Mouse (Mus musculus) heart, embryonic 14.5 days (tissue): ENCODE measurements around the gene Fam166b. TPM values are rescaled to one million over a fixed set of nuclear protein-coding genes. Genes with fewer than 3 reads are reported as not detected.

ENCODE experiments used
- ATAC-seq: fragments of 200-750 bp; cut with Nextera tagmentation; 2 replicates; pipeline ENCODE4 v1.8.0; 2017; ENCODE audit warnings: low read depth, moderate TSS enrichment; ENCODE audit not compliant: insufficient number of reproducible peaks, insufficient read depth, low FRiP score
- H3K27ac ChIP-seq, 2 experiments: fragments of 200-500 bp in 1 of 2; fragments of 300-500 bp in 1 of 2; sonication (generic) in 1 of 2; replicated peaks in 1 of 2; 2 replicates each; pipeline ENCODE4 v1.5.1; 2012 to 2014; ENCODE audit warnings: low read depth in 2 of 2, low read length in 2 of 2, control low read depth in 1 of 2, mild to moderate bottlenecking in 1 of 2, mixed read lengths in 1 of 2; ENCODE audit not compliant: control insufficient read depth in 1 of 2, insufficient read depth in 1 of 2
- H3K27me3 ChIP-seq: fragments of 300-500 bp; sonication (generic); 2 replicates; pipeline ENCODE4 v1.6.1; 2014; ENCODE audit warnings: mild to moderate bottlenecking, low read length, control low read depth; ENCODE audit not compliant: control insufficient read depth, insufficient read depth
- H3K36me3 ChIP-seq: fragments of 300-500 bp; sonication (generic); 2 replicates; pipeline ENCODE4 v1.6.1; 2014; ENCODE audit warnings: mild to moderate bottlenecking, control low read depth, low read length, mixed read lengths; ENCODE audit not compliant: control insufficient read depth, insufficient read depth
- H3K4me1 ChIP-seq, 2 experiments: fragments of 200-500 bp in 1 of 2; fragments of 300-500 bp in 1 of 2; sonication (generic) in 1 of 2; 2 replicates each; pipeline ENCODE4 v1.6.1; 2012 to 2014; ENCODE audit warnings: low read length in 2 of 2, control low read depth in 1 of 2, mixed read lengths in 1 of 2; ENCODE audit not compliant: control insufficient read depth in 2 of 2, insufficient read depth in 2 of 2
- H3K4me2 ChIP-seq: fragments of 300-500 bp; sonication (generic); 2 replicates; pipeline ENCODE4 v1.6.1; 2014; ENCODE audit warnings: mild to moderate bottlenecking, low read length
- H3K4me3 ChIP-seq, 2 experiments: fragments of 200-500 bp in 1 of 2; fragments of 300-500 bp in 1 of 2; sonication (generic) in 1 of 2; 2 replicates each; pipeline ENCODE4 v1.5.1; 2012 to 2014; ENCODE audit warnings: low read length in 2 of 2, mild to moderate bottlenecking in 2 of 2, control low read depth in 1 of 2, low read depth in 1 of 2, moderate library complexity in 1 of 2; ENCODE audit not compliant: control insufficient read depth in 1 of 2, insufficient read depth in 1 of 2
- H3K9ac ChIP-seq: fragments of 300-500 bp; sonication (generic); 2 replicates; pipeline ENCODE4 v1.6.1; 2014; ENCODE audit warnings: mild to moderate bottlenecking, low read length
- H3K9me3 ChIP-seq: fragments of 300-500 bp; sonication (generic); 2 replicates; pipeline ENCODE4 v1.6.1; 2016; ENCODE audit warnings: low read length, control low read depth; ENCODE audit not compliant: control insufficient read depth
- WGBS: fragments of 180-500 bp; shearing (Covaris S2); extraction: QIAGEN DNeasy Blood & Tissue Kit; methylation state at CpG from one replicate; pipeline ENCODE4 v1.1.7; 2014; 5-methylcytosine and 5-hydroxymethylcytosine counted together
- polyA plus RNA-seq: library from polyadenylated mRNA; unstranded; fragments of >200 nt; fragmentation: Nextera tagmentation; extraction: Ambion mirVana; gene quantifications from 2 replicates; pipeline ENCODE4 v1.2.1, GENCODE M21; 2014

Fam166b gene
- polyA plus RNA-seq, 1 experiment from 2014 or later: not detected

DNA sequence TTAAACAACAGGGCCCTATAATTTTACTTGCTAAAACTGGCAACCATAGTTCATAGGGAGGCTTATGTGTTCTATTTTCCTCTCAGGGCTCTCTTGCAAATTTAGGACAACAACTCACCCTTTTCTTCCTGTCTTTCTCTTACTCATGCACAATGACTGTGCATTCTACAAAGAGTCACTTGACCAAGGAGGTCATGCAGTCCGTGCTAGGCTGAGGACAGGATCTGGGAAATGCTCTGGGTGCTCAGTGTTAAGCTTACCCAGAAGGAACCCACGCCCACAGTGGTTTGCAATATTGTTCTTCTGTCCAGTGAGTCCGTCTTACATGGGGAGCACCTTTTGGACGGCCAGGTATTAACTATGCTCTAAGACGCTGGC lies 44.9 kb downstream of the Fam166b start:
- H3K9ac ChIP-seq: no peak overlapping the region
- H3K9me3 ChIP-seq: no peaks in the 10 kb centered on the region
- H3K27me3 ChIP-seq: no peaks in the 10 kb centered on the region
- H3K4me3 ChIP-seq: no peak overlapping the region
- no peak overlapping the region for H3K27ac ChIP-seq
- H3K4me1 ChIP-seq: peaks cover 8 to 19% of the 10 kb centered on the region in 2 experiments; a peak in 3 of 4 replicates
- 84% methylated on average over 5 of the region's 5 CpGs for WGBS
- H3K4me2 ChIP-seq: no peak overlapping the region
- ATAC-seq: no peak
- H3K36me3 ChIP-seq: 0 out of 2 replicates have a peak, but pooled peaks cover 7% of the 10 kb centered on the region

DNA sequence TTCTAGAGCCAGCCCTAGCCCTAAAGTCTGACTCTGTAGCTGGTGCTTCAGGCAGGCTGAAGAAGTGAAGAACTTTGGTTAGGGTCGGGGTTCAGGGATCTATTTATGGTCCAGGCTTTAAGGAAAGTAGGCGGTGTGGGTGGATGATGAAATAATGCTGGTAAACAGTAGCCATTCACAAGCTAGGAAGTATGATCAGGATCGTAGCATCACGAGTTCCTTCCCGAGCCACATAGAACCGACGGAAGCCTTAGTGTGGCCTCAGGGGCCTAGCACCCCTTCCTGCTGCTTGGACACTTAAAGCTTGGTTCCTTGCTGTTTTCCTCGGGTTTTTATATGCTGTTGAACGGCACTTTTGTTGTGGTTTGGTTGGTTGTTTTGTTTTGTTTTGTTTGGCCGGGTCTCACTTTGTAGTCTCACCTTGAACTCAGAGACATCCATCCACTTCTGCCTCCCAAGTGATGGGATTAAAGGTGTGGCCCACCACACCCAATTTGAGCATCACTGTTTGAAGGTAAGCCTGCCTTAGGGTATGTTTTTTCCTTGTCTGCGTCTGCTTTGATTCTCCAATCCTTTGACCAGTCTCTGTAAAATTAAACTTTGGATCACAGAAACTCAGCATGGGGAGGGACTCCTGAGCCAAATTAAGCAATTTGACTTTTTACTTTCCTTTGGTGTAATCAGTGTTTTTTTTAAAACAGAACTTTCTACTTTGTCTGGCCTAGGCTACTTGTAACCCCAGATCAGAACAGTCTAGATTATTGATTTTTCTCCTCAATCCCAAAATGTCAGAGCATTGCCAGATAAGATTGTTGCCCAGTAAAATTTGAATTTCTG lies 45.5 kb downstream of the Fam166b start:
- H3K9ac ChIP-seq: peak overlapping the region; percentile 10; the same call in 1 of the 2 replicates
- H3K9me3 ChIP-seq: no peaks in the 10 kb centered on the region
- H3K4me1 ChIP-seq: peaks cover 8 to 19% of the 10 kb centered on the region in 2 experiments; a peak in 3 of 4 replicates
- H3K27me3 ChIP-seq: no peaks in the 10 kb centered on the region
- H3K27ac ChIP-seq: peak overlapping the region in 1 of 2 experiments; percentile 74; a peak in 1 of 4 replicates
- 0 out of 2 replicates have a peak, but pooled peaks cover 3% of the 10 kb centered on the region for H3K36me3 ChIP-seq
- WGBS: 64% methylated on average over 11 of the region's 11 CpGs
- no peak for ATAC-seq
- H3K4me2 ChIP-seq: peak overlapping the region; percentile 93
- H3K4me3 ChIP-seq: peak overlapping the region in 1 of 2 experiments; percentile 76; a peak in 1 of 4 replicates

DNA sequence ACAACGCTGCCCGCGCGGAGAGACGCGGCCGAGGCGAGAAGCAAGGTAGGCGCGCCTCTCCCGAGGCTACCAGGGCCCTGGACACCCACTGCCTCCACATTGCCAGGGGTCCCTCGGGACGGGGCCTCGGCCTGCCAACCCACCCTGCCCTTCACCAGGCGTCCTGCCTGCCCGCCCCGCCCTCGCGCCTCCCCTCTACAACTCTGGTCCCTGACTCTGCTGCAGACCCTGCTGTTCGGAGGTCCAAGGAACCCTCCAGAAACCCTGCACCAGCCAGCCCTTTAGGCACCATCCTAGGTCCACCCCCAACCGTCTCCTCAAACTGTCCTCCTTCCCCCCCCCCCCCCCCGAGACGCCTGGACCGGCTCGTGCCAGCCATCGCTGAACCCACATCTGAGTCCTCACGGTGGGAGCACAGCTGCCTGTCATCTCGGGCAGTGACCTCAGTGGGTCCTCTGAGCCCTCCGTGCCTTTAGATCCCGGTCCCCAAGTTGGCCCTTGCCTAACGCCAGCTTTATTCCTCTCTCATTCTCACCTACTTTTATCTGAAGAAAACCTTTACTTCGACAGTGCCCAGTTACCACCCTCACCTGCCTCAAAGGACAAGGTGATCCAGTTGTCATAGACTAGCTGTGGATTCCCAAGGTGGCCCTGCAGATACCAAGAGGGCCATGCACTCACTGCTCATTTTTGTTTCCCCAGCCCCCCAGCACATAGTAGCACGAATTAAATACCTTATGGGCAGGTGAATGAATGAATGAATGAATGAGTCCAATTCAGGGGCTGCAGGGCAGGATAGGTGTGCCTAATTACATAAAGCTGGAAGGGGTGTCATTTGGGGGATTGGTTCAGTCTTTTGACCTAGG lies 46.5 kb downstream of the Fam166b start:
- peak; percentile 32; the same call in 1 of the 2 replicates for ATAC-seq
- Histone ChIP-seq H3K4me2 (peak overlapping the region; percentile 93), H3K27ac (peak overlapping the region; percentile 74 to 80), H3K9me3 (no peaks in the 10 kb centered on the region), H3K27me3 (no peaks in the 10 kb centered on the region), H3K9ac (peak overlapping the region; percentile 92), H3K4me1 (peaks cover 8 to 19% of the 10 kb centered on the region in 2 experiments; a peak in 3 of 4 replicates), H3K36me3 (no peaks in the 10 kb centered on the region), H3K4me3 (peak overlapping the region; percentile 76 to 99)
- WGBS: 6% methylated on average over 24 of the region's 33 CpGs

DNA sequence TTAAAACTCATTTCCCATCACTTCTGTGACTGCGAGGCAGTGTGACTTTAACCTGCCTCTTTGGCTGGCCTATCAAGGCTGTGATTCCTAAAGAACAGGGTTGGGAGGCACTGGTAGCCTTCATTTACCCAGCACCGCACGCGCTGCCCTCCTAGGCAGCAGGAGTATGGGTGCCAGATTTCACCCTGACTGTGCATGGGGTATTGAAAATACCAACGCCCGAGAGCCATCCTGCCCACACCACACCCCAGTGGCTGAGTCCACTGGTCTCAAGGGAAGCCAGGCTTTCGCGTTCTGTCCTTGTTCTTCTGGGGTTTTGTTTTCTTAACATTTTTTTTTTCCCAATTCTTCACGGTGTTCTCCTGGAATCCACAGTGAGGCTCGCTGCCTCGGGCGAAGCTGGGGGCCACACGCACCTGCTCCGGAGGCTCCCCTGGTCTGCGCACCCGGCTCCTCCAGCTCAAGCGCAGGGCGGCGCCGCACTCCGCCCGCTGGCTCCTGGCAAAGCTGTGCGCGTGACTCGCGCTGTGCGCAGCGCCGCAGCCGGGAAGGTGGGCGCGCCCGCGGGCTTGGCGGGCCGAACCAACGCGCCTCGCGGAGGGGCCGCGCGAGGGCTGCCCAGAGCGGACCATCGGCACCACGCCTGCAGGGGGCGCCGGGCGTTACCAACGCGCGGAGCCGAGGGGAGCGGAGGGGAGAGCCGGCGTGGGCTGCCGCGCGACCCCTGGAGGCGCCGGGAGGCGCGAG lies 47.4 kb downstream of the Fam166b start, which contains the start of gene Rusc2:
Gene Rusc2, plus strand, starts transcription at position 572 of the 747 bp plus-strand sequence.
- WGBS: under 1% methylated on average over 63 of the region's 63 CpGs
- H3K9ac ChIP-seq: peak within 1 kb of the TSS; percentile 92
- H3K4me2 ChIP-seq: peak within 1 kb of the TSS; percentile 93
- no peaks in the 10 kb centered on the region for H3K27me3 ChIP-seq
- H3K4me1 ChIP-seq: peaks cover 8 to 19% of the 10 kb centered on the region in 2 experiments; a peak in 3 of 4 replicates
- H3K36me3 ChIP-seq: no peaks in the 10 kb centered on the region
- H3K27ac ChIP-seq: peak within 1 kb of the TSS; percentile 74 to 80
- H3K9me3 ChIP-seq: no peaks in the 10 kb centered on the region
- peak; percentile 91 for ATAC-seq
- peak within 1 kb of the TSS; percentile 76 to 99 for H3K4me3 ChIP-seq

DNA sequence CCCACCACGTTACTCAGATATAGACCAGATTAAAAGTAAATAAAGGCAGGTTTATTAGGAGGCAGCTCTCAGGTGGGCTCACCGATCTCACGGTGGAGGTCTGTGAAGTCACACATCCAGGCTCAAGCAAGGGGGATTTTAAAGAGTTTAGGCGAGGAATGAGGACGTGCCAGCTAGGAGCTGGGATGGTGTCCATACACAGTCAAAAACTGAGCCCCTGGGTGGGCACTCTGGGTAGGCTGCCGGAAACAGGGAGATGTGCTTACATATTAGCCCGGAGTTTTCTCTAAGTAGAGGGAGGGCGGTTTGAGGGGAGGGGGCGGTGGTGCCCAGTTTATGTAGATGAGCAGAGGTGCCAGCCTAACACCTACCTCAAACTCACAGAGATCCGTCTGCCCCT lies 48.0 kb downstream of the Fam166b start:
- H3K4me2 ChIP-seq: peak overlapping the region; percentile 93
- H3K4me3 ChIP-seq: peak overlapping the region; percentile 76 to 99
- no peak for ATAC-seq
- H3K27me3 ChIP-seq: no peaks in the 10 kb centered on the region
- H3K9ac ChIP-seq: peak overlapping the region; percentile 92
- H3K36me3 ChIP-seq: no peaks in the 10 kb centered on the region
- WGBS: 54% methylated on average over 10 of the region's 10 CpGs
- no peak overlapping the region for H3K27ac ChIP-seq
- H3K9me3 ChIP-seq: no peaks in the 10 kb centered on the region
- H3K4me1 ChIP-seq: peaks cover 8 to 19% of the 10 kb centered on the region in 2 experiments; a peak in 3 of 4 replicates

DNA sequence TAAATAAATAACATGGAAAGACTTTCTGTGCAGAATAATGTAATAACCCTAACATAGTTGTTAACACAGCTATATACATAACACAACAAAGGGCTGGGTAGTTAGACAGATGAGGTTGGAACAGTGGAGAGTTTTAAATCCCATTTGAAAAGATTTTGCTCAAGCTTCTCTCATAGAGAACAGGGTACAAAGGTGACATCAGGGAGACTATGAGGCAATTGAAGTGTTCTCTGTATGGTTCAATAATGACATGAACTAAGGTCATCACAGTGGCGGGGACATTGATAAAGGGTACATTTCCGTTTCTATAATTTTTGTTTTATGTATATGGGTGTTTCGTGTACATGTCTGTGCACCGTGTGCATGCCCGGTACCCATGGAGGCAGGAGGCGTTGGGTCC lies 49.3 kb downstream of the Fam166b start:
- Histone ChIP-seq H3K27ac (no peak overlapping the region), H3K27me3 (no peaks in the 10 kb centered on the region), H3K4me3 (no peak overlapping the region), H3K36me3 (no peaks in the 10 kb centered on the region), H3K9ac (no peak overlapping the region), H3K4me2 (no peak overlapping the region), H3K9me3 (no peaks in the 10 kb centered on the region), H3K4me1 (peaks cover 8 to 19% of the 10 kb centered on the region in 2 experiments; a peak in 3 of 4 replicates)
- ATAC-seq: no peak
- WGBS: 89% methylated on average over 6 of the region's 6 CpGs
